Mouse (Mus musculus): ENCODE results near the gene Ap2m1.

Gene Ap2m1

DNA sequence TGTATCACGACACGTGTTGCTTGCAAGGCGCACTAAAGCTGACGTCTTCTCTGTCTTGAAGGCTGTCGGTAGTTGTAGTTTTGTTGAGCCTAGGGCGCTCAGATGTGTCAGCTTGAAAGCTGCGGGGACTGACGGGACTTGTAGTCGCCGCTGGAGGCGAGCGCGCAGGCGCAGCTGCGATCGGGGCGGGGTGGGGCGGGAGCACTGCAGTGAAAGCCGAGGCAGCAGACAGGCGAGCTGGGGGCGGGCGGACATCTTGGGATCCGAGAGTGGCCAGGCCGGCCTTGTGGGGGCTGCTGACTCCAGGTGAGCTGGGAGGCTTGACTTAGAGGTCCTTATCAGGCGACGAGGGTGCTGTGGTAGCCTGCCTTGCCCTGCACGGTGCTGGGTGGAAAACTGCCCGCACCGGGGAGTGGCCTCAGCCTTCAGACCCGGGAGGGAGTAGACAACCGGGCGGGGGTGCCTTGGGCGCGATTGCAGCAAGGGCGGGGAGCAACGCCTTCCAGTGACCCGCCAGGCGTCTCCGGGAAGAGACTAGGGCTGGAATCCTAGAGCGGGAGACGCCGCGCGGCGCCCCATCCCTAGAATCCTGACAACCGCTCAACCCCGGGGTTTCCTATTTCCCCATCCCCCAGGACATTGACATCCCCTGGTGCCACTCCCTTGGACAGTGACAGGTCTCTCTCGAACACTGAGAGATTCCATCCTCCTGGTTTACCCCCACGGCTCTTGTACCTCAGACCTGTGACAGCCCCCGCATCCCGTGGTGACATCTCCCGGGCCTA, at the start of gene Ap2m1:
Gene Ap2m1 (plus strand): TSS at position 183 of the 785 bp plus-strand sequence.
- in situ Hi-C loops (cut with MboI, MseI), result no loop called here

- in situ Hi-C loops (cut with MboI, MseI), result loop anchor here in 1 of 2 experiments (10.0 kb wide), 1 partner anchor 261 kb away; no protein-coding TSS in a partner anchor
Observed at GRCm38 (mm10) chr16:20486048-20486447, 49.2 kb upstream of the Ap2m1 start.

GRCm38 (mm10) chr16:20488151-20488550, 47.1 kb upstream of the Ap2m1 start:
- in situ Hi-C loops (cut with MboI, MseI), result loop anchor here in 1 of 2 experiments (10.0 kb wide), 1 partner anchor 263 kb away; no protein-coding TSS in a partner anchor

DNA sequence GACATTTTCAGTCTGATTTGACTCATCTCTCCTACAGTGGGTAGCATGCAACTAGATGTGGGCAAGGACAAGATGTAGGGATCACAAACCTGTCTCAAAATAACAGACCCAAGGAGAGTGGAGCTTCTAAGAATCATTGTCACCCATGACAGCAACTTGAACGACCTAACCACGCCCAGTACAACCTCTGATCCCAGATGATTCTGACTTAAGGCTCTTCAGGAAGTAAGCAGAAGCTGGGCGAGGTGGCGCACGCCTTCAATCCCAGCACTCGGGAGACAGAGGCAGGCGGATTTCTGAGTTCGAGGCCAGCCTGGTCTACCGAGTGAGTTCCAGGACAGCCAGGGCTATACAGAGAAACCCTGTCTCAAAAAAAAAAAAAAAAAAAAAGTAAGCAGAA, 46.5 kb upstream of the Ap2m1 start:
- in situ Hi-C loops (cut with MboI, MseI), result loop anchor here in 1 of 2 experiments (10.0 kb wide), 1 partner anchor 264 kb away; no protein-coding TSS in a partner anchor

DNA sequence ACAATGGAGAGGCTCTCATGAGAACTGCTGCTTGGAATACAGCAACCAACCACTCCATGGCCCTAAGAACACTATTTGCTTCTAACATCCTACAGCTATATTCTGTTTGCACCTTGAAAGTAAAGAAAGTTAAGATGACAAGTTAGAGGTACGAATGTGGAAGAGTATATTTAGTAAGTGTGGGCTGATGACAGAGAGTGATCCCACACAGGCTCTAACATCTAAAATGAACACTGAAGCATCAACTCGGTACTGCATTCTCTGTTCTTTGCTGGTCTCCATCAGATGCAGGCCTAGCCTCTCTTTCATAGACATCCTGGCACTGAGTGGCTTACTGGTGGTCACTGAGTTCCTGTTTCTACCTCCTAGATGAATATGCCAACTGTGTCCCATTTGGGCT, 46.0 kb upstream of the Ap2m1 start:
- in situ Hi-C loops (cut with MboI, MseI), result loop anchor here in 1 of 2 experiments (10.0 kb wide), 1 partner anchor 264 kb away; no protein-coding TSS in a partner anchor

- in situ Hi-C loops (cut with MboI, MseI), result no loop called here
Observed at GRCm38 (mm10) chr16:20490581-20490980, 44.7 kb upstream of the Ap2m1 start.

DNA sequence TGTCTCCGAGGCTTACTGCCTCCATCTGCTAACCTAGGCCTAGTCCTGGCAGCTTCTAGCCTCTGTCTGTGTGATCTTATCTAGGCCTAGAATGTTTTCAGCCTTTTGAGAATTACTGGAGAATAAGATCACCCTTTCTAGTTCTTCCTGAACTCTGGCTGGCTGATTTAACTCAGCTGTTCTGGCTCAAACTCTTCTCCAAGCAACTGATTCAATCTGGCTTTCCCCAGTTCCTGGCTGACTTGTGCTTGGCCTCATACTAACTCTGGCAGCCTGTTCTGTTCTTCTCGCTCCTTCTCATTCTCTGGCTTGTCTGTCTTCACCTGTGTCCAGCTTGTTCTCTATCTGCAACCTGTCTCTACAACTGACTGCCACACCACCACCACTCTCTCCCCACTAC, 44.0 kb upstream of the Ap2m1 start:
- in situ Hi-C loops (cut with MboI, MseI), result no loop called here

- in situ Hi-C loops (cut with MboI, MseI), result no loop called here
Observed at GRCm38 (mm10) chr16:20493452-20493851, 41.8 kb upstream of the Ap2m1 start.

GRCm38 (mm10) chr16:20496671-20497600, 38.3 kb upstream of the Ap2m1 start:
- in situ Hi-C loops (cut with MboI, MseI), result no loop called here

DNA sequence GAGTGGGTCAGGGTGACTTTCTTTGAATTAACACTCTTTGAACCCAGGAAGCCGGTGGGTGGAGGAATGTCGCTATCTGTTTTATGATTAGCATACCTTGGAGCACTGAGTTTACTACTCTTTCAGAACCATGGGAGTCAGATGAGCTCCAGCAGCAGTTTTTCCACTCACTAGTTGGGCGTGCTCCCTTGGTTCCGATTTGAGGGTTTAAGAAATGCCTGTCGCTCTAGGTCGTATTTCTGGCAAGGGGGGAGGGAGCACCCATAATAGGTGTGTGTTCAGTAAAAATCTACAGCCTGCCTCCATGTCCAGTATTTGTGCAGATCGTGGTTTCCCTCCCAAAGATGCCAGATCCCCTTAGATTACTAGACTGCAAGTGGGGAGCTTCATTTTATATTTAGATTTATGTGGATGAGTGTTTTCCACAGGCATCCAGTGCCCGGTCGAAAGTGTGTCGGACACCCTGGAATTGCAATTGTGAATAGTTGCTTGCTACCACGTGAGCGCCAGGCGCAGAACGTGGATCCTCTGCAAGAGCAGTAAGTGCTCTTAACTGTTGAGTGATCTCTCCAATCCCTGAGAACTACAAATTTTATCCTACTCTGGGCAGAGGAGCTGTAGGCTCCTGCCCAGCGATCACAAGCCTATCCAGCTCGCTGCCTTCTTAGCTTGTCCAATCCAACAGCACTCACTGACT, 37.1 kb upstream of the Ap2m1 start:
- in situ Hi-C loops (cut with MboI, MseI), result no loop called here

- in situ Hi-C loops (cut with MboI, MseI), result no loop called here
Observed at GRCm38 (mm10) chr16:20498677-20499475, 36.4 kb upstream of the Ap2m1 start, which contains the start of gene Eif2b5. TSS of gene Eif2b5 (plus strand) at chr16:20498817.

- in situ Hi-C loops (cut with MboI, MseI), result loop anchor here (5.0 kb wide), 3 partner anchors 41 to 101 kb away; partner anchors contain the start of gene Abcf3 (in 1 of the 2)
Observed at GRCm38 (mm10) chr16:20506000-20506399, 29.3 kb upstream of the Ap2m1 start.

- in situ Hi-C loops (cut with MboI, MseI), result loop anchor here (5.0 kb wide), 3 partner anchors 38 to 98 kb away; partner anchors contain the start of gene Abcf3 (in 1 of the 2)
Observed at GRCm38 (mm10) chr16:20509349-20509748, 25.9 kb upstream of the Ap2m1 start.

- in situ Hi-C loops (cut with MboI, MseI), result no loop called here
Observed at GRCm38 (mm10) chr16:20511277-20511847, 23.9 kb upstream of the Ap2m1 start.

GRCm38 (mm10) chr16:20516032-20516431, 19.2 kb upstream of the Ap2m1 start:
- in situ Hi-C loops (cut with MboI, MseI), result no loop called here

- in situ Hi-C loops (cut with MboI, MseI), result no loop called here
Observed at GRCm38 (mm10) chr16:20516726-20517201, 18.5 kb upstream of the Ap2m1 start, which contains the start of gene Dvl3. TSS of gene Dvl3 (plus strand) at chr16:20516982.

- in situ Hi-C loops (cut with MboI, MseI), result no loop called here
Observed at GRCm38 (mm10) chr16:20517216-20517615, 18.1 kb upstream of the Ap2m1 start.

DNA sequence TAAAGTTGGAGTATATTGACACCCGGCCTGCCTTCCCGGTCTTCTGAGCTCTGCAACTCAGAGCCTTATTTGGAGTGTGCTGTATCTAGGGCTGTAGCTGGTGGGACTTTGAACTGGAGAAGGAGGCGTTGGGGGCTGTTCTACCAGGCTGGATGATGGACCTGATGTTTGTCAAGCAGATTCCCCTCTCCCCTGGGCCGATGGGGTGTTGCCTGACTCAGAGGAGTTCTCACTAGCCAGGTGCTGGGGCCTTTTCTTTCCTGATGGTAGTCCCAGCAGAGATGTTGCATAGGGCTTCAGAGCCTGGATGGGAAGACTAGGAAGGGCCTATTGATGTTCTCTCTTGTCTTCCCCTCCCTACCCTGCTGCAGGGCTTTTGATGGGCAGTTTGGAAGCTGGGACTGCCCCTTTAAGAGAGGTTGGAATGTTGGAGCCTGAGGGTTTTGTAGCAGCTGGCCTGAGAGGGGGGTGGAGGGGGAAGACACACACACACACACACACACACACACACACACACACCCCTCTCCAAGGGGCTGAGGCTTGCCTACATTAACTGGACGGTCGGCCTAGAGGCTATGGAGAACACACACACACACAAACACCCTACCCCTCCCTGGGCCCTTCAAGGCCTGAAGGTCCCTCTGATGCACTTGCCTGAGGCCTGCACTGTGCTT, 17.4 kb upstream of the Ap2m1 start:
- in situ Hi-C loops (cut with MboI, MseI), result no loop called here

GRCm38 (mm10) chr16:20523886-20524285, 11.4 kb upstream of the Ap2m1 start:
- in situ Hi-C loops (cut with MboI, MseI), result loop anchor here in 1 of 2 experiments (10.0 kb wide), 1 partner anchor 901 kb away; the partner anchor contains the start of gene Vps8
